Mouse (Mus musculus): Measurements from ENCODE around the gene Tas2r102.

Tas2r102 gene

GRCm38 (mm10) chr6:132761831-132762230, at the start of gene Tas2r102:
Gene Tas2r102 (plus strand): TSS chr6:132762131.
- no peak for DNase-seq (ENCODE audit: low spot score)

- no peak for DNase-seq (ENCODE audit: low spot score)
Observed at GRCm38 (mm10) chr6:132737935-132738334, 24.0 kb upstream of the Tas2r102 start, which contains the start of gene Tas2r115. Gene Tas2r115 (minus strand): TSS chr6:132738035.

- no peak for DNase-seq (ENCODE audit: low spot score)
Observed at GRCm38 (mm10) chr6:132750206-132750605, 11.7 kb upstream of the Tas2r102 start.

- DNase-seq (ENCODE audit: low spot score), result no peak
Observed at GRCm38 (mm10) chr6:132754430-132754829, 7.5 kb upstream of the Tas2r102 start, which contains the start of gene Tas2r124. Gene Tas2r124 (plus strand): TSS chr6:132754730.

GRCm38 (mm10) chr6:132778062-132778461, 16.1 kb downstream of the Tas2r102 start, which contains the start of gene Tas2r136:
Gene Tas2r136 (minus strand): TSS chr6:132778162.
- no peak for DNase-seq (ENCODE audit: low spot score)

GRCm38 (mm10) chr6:132795393-132795792, 33.5 kb downstream of the Tas2r102 start:
- DNase-seq (ENCODE audit: low spot score), result no peak

- no peak for DNase-seq (ENCODE audit: low spot score)
Observed at GRCm38 (mm10) chr6:132802518-132802917, 40.6 kb downstream of the Tas2r102 start, which contains the start of gene Tas2r117. Gene Tas2r117 (plus strand): TSS chr6:132802818.

Data from lung, postnatal 25 days (tissue).